Mouse (Mus musculus): ENCODE measurements around the gene Prss23. TPM values are rescaled to one million over a fixed set of nuclear protein-coding genes. Genes with fewer than 3 reads are reported as not detected.

The Prss23 gene
- polyA plus RNA-seq, 1 experiment from 2014 or later = 27.4 TPM

- H3K4me1 ChIP-seq (replicated peaks) = peaks cover 15% of the 10 kb centered on the region
- peak; percentile 71; the same call in 1 of the 2 replicates for ATAC-seq (replicated peaks; ENCODE audit: insufficient number of reproducible peaks, insufficient read depth, low FRiP score, low read depth)
- H3K27me3 ChIP-seq = no peaks in the 10 kb centered on the region
- no peaks in the 10 kb centered on the region for H3K36me3 ChIP-seq
- 0 out of 2 replicates have a peak overlapping the region, but pooled peaks have one; percentile 25 for H3K4me2 ChIP-seq
- H3K4me3 ChIP-seq = no peak overlapping the region
- H3K9ac ChIP-seq = no peak overlapping the region
- peak overlapping the region; percentile 80 for H3K27ac ChIP-seq
- no peaks in the 10 kb centered on the region for H3K9me3 ChIP-seq (replicated peaks)
These were observed 66.1 kb downstream of the Prss23 start for GRCm38 (mm10) chr7:89460911-89461310.

DNA sequence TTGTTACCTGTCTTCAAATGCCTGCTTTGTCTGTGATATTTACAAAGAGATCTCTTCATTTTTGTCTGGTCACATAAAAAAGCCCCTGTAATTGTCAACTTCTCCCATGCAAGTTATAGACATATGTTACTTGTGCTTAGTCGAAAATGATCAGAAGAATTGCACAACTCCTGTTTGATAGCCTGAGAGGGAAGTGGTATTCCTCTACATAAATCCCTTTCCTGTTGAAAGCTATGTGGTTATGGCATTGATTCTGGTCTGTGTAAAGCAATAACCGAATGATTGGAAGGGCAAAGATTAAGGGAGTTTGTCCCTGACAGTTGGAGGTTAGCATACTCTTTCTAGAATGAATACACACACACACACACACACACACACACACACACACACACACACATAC is 67.3 kb downstream of the Prss23 start:
- H3K9ac ChIP-seq = no peak overlapping the region
- no peak overlapping the region for H3K4me2 ChIP-seq
- H3K4me1 ChIP-seq (replicated peaks) = peaks cover 15% of the 10 kb centered on the region
- no peaks in the 10 kb centered on the region for H3K27me3 ChIP-seq
- H3K4me3 ChIP-seq = no peak overlapping the region
- H3K27ac ChIP-seq = no peak overlapping the region
- 68% methylated on average over 2 of the region's 2 CpGs for WGBS
- no peaks in the 10 kb centered on the region for H3K9me3 ChIP-seq (replicated peaks)
- ATAC-seq (replicated peaks; ENCODE audit: insufficient number of reproducible peaks, insufficient read depth, low FRiP score, low read depth) = no peak
- H3K36me3 ChIP-seq = no peaks in the 10 kb centered on the region

Other genes with a start within 250 kb of the Prss23 start
- 25.8 and 26.1 TPM in 2 replicates for gene Tmem135, start 123.0 kb downstream of the Prss23 start, polyA plus RNA-seq (2015; fragmentation: Nextera tagmentation; extraction: Ambion mirVana)
- 9.3 and 10.0 TPM in 2 replicates for gene Fzd4, start 122.8 kb downstream of the Prss23 start, polyA plus RNA-seq (2015; fragmentation: Nextera tagmentation; extraction: Ambion mirVana)
- 5.7 and 7.5 TPM in 2 replicates for gene Me3, start 105.2 kb upstream of the Prss23 start, polyA plus RNA-seq (2015; fragmentation: Nextera tagmentation; extraction: Ambion mirVana)